Mouse (Mus musculus) v-Abl transformed pro-B cells (cell line): ENCODE data around the gene Tuba1a.
"Not testable (repeated sequence)": the region's sequence is repeated elsewhere in the genome, so short reads cannot be mapped to it uniquely, and the experiment has no call there.

Source experiments
- in situ Hi-C, 2 experiments: fragments of 400-800 bp; cut with MboI; formaldehyde crosslinking; loops; one replicate each; pipeline ENCODE4 v1.15.1; 2025; ENCODE audit not compliant: unreplicated experiment in 2 of 2

Tuba1a gene

DNA sequence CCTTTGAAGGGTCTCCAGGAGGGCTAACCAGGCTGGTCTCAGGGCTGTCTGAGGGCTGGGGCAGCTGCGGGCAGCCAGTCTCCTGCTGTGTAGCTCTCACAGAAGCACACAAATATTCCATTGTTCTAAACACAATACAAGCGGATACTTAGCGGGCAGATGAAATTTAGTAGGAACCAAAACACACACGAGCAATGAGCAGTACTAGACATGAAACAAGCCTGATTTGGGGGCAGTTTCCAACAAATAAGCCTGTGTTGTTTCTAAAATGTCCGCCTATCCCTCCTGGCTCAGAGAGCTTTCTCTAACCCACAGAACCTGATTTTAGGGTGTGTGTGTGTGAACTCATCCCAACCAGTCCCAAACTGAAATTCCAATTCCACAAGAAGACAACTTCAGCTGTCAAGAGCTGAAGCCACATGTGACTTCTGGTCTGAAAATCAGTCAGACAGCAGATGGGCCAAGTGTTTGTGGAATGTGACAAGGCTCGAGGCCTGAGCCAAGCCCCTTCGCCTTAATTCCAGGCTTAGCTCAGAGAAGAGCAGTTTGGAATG is 33.7 kb upstream of the Tuba1a start:
- in situ Hi-C loops = no loop called here

DNA sequence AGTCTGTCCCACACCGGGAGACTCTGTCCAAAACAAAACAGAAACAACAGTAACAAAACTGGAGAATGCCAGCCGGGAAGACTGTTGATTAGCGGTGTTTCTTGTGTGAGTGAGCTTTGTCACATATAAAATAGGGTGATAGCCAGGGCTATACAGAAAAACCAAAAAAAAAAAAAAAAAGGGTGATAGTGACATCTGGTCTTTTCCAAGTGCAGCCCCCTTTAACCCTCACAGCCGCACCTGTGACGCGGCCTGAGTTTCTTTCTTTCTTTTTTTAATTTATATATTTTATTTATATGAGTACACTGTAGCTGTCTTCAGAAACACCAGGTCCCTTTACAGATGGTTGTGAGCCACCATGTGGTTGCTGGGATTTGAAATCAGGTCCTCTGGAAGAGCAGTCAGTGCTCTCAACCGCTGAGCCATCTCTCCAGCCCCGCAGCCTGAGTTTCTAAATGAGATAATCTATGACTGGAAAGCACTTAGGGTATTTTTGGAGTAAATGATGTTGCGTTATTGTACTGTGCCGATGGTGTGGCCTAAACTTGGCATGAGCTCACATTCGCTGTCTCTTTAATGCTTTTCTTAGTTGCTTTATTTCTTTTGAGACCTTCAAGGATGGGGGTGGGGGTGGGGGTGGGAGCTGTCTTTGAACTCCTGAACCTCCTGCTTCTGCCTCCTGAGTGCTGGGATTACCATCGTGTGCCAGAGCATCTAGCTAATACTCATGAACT is 32.6 kb upstream of the Tuba1a start:
- in situ Hi-C loops = no loop called here

DNA sequence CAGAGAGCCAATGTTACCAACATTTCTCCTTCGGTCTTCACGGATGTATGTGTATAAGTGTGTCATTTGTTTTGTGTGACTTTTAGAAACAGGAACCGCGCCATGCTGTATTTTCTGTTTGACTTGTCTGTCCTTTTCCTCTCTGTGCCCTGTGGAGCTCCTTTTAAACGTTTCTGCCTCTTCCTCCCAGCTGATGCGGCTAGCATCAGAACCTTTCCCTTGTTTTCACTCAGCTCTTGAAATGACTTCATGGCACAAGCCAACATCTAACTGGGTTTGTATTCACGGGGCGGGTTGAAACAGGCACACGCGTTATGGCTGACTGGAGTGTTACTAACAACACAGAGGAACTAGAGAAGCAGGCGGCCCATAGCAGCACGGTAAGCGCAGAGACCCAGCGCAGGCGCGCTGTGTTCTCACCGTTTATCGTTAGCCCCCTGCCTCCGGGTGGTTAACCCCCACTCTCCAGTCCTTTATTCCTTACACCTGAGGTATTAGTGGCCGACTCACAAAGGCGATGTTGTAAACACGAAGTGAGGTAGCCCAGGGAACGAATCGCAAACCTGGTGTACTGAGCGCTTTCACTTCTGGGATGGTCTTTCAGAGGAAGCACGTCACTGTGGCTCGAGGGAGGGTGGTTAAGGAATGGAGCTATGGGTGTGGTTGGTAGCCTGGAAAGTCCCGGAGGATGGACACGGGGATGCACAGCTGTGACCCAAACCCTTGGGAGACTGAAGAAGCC is 31.9 kb upstream of the Tuba1a start:
- in situ Hi-C loops = no loop called here

DNA sequence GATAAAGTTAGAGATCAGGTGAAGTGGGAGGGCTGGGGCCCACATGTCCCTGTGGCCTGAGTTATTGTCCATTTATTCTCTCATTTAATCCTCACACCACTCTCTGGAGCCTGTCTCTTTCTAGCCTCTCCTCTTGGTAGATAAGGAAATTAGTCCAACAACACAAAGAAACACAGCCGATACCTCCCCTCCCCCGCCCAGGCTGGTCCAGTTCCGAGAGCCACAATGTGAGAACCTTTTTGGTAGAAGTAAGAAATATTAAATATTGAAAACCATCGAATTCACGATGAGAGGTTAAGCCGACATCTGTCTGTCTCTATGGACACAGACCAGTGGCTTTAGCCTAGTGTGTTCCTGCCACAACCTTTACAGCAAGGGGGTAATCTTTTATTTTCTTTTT is 31.2 kb upstream of the Tuba1a start:
- in situ Hi-C loops = loop anchor here in 1 of 2 experiments (5.0 kb wide), 1 partner anchor 37 kb away; no protein-coding TSS in a partner anchor

DNA sequence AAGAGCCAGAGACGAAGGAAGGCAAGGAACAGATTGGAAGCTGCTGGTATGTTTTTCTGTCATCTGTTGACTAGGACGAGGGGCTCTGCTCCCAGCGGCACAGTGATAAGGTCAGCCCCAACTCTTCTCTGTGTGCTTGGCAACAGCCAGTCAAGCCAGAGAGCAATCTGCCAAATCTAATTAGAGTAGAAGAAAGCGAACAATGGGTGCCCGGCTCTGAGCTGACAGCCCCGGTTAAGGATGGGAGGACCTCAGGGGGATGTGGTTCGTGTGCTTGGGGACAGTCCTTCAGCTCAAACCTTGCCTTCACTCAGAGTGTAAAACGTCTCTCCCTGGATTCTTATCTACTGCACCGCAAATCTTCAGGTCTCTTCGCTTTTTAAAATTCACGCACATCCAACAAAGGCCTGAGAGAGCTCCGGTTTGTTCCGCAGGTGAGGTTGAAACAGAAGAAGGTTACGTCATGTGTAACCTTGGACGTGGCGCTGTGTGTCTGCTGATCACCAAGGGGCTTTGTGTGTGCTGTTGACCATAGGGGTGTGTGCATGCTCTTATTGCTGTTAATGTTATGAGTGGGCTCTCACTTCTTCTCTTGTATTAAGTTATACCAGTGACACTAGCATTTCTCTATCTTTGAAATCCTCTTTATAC is 30.1 kb upstream of the Tuba1a start:
- in situ Hi-C loops = loop anchor here in 1 of 2 experiments (5.0 kb wide), 1 partner anchor 36 kb away; no protein-coding TSS in a partner anchor

DNA sequence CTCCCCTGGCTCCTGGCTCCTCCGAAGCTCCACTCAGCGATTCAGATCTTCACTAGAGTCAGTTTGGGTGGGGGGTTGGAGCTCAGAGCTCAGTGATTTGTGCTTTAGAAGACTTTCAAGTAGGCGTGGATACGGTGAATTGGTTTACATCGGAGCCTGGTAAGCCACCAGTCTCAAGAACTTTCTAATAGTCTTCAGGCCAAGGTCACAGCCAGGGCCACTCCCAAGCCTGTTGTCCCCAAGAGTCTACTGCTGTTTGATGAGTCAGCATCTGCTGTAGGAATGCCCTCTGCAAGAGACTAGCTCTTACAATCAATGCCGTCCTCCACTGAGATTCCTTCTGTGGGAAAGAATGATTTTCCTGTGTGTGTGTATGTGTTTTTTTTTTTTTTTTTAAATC is 28.6 kb upstream of the Tuba1a start:
- in situ Hi-C loops = loop anchor here in 1 of 2 experiments (5.0 kb wide), 1 partner anchor 35 kb away; no protein-coding TSS in a partner anchor

DNA sequence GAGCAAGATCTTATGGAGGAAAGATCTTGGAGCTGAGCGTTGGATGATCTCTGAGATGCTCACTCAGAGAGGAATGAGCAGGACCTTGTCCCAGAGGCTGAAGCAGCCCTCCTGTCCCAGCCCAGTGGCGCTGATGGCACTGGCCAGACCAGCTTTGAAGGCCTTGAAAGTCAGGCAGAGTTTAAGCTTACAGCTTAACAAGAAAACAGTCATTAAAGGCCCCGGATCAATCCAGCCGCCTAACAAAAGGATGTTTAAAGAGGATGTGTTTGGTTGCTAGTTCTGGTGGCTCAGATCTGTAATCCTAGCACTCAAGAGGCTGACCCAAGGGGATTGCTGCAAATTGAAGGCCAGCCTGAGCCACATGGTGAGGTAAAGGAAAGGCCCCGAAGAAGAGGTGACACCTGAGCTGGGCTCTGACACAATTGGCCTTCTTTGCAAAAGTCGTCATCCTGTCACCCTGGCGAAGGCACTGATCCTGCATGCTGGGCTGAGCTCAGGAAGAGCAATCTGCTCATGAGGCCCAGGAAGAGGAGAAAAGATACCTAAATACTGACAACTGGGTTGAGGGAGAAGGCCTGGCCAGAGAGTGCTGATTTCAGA is 26.6 kb upstream of the Tuba1a start:
- in situ Hi-C loops = loop anchor here in 1 of 2 experiments (5.0 kb wide), 1 partner anchor 33 kb away; no protein-coding TSS in a partner anchor

DNA sequence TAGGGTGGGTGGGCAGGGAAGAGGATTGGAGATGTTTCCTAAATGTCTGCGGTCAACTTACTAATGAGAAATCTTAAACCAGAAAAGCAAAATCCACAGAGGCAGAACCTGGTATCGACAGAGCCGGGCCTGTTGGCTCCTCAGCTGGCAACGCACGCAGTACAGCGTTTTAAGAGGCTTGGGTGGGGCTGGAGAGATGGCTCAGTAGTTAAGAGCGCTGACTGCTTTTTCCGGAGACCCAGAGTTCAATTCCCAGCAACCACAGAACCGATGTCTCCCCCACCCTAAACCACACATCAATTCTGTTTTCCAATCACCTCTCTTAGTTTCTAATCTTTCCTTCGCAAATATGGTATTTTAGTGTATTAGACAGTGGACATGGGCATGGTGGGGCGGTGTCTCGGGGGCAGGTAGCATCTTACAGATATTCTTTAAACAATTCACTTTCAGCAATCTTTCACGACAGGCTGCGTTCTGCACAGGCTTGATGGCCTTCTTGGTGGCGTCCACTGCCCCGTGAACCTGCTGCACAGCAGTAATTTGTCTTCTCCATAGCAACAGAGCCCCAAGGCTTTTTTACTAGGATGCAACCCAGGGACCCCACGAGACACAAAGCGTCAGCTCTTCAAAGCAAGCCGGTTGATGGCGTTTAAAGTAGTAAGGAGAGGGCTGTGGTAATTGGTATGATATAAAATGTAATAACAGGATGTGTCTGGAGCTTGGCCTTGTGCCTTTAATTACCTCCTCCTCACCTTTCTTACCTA is 25.1 kb upstream of the Tuba1a start:
- in situ Hi-C loops = no loop called here

DNA sequence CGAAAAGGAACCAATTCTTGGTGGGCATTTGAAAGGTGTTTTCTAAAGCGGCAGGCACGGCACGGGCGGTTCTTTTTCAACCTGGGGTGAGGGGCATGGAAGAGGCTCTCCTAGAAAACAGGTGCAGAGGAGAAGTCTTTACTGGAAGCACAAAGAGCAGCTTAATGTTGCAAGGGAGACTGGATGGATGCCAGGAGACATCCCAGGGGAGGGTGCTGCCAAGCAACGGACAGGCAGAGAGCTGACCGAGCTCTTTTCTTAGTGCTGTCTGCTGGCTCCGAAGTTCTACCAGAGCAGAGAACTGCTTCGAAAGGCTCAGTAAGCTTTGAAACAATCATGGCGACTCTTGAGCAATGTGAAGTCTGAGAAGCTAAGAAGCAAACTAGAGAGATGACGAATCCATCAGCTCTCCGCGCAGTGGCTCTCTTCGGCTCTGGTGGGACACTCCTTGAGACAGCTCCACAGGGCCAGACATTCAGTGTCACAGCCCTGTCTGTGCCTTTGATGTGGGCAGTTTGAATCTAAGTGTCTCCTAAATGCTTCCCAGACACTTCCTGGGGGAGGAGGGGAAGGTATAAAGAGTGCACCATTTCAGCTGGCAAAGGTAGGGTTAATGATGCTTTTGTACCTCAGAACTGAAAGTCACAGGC is 24.4 kb upstream of the Tuba1a start:
- in situ Hi-C loops = no loop called here

DNA sequence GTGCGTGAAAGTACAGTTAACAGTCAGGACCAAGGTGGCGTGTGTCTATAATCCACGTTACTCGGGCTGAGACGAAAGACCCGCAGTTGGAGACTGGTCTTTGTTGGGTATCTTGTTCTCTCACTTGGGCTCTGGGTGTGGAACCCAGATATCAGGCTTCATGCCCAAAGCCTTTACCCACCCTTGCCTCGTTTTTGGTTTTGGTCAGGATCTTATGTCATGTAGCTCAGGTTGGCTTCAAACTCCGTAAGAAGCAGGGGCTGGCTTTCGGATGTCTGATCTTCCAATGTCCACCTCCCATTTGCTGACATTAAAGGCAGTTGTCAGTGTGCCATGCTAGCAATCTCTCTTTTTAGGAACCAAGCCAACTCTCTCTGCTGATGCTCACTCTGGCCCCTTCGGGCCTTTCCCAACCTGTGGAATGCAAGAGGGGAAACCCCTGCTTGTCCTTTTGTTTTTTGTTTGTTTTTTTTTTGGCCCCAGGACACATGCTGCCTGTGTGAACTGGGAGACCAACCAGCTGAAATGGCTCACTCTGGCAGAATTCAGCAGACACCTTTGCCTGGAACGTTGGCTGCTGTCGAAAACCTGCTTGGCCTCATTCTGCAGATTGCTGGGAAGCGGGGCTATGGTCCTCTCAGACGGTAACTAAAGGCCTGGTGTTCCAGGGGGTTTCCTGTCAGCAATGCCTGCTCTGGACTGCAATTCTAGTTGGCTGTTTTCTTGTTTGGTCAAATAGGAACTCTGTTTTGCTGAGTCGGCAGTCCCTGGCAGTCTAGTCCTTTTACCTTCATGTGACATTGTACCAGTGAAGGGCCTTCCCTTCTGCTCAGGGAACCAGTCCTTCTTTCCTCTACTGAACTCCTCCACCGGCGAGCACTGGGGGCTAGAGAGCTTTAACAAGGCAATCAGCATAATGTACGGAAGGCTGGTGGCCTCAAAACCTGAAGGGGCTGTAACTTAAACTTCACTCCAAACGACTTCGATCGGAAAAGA is 23.6 kb upstream of the Tuba1a start:
- in situ Hi-C loops = no loop called here

DNA sequence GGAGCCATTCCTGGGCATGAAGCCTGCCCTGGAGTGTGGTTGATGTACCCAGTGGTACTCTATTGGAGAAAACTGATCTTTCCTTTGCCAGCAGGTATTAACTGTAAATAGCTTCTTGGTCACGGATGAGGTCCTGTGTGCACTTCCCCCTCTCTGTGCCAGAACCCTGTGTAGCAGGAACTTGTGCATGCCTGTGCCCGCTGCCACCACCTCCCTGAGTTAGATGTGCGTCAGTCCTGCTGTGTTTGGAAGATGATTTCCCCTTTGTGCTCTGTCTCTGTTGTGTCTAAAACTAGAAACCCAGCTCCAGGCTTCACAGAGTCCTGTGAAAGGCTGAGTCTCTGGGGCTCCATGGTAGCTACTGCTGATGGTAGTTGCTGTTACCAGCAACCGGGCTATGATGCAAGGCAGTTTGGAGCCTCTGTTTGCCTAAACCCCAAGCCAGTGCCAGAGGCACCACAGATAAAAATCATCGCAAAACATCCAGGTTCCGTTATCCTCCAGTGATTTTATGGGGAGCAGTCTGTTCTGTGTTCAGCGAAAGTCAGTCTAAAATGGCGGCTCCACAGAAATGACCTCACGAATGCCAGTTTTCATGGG is 19.6 kb upstream of the Tuba1a start:
- in situ Hi-C loops = no loop called here

DNA sequence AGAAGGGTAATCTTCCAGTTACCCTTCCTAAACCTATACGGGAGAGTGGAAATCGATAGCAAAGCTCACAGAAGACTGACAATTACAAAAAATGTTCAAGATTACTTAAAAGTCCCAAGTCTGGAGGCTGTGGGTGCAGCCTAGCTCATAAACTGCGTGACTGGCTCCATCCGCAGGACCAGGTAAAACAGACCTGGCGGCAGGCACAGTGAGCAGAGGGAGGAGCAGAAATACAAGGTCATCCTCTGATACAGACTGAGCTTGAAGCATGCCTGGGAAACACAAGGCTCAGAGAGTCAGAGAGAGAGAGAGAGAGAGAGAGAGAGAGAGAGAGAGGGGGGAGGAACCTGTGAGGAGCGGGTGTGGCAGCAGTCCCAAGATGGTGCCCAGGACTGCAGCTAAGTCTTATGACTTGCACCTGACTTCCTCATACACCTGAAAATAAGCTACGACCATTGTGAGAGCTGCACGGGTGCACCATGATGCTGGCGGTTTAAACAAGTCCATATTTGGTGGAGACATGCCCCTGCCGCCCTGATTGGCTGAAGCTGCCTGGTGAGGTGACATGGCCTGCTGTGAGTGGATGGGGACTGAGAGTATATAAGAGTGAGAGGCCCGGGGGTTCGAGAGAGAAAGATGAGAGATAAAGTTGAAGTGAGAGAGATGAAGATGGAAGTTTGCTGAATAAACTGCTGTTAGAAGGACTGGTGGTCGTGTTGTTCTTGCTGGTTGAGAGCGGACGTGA is 18.2 kb upstream of the Tuba1a start:
- in situ Hi-C loops = not testable (repeated sequence)

DNA sequence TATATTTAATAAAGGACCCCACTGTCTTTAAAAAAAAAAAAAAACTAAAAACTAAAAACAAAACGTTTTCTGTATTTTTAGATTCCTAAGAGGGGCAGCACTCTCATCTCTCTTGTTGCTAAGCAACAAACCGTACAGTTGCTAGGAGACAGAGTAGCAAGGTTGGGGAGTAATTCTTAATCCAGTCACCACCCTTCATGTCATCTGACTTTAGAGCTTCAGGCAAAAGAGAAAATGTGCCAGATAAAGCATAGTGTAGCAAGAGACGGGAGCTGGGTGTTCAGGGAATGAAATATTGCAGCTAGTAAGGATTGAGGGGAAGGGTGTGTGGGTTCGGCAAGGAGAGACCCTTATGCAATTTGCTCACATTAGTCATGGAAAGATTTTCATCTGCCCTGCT is 17.6 kb upstream of the Tuba1a start:
- in situ Hi-C loops = no loop called here

DNA sequence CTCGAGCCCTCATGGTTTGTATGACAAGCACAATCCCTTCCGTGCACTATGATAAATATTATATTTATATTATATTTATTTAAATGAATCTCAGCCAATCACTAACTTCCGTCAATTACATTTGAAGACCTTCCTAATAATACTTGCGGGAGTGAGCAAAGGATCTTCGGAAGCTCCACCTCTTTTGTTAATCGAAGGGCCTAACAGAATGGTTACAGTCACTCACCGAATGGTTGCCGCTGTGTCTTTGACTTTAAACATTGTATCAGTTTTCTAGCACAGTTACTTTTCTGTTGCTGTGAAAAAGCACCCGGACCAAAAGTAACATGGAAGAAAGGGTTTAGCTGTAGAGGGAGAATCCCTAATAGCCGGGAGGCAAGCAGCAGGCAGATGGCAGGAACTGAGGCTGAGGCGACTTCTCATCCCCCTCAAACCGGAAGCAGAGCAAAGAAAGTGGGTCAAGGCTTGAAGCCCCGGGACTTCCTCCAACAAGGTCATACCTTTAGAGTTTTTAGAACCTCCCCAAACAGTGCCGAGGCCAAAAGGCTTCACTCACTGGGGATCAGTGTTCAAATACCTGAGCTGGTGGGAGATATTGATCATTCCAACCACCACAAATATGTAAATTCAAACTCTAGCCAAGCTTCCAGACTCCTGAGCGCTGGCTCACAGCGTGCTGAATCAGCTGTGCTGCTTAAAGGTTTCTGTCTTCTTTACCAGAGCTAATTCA is 16.0 kb upstream of the Tuba1a start:
- in situ Hi-C loops = no loop called here

DNA sequence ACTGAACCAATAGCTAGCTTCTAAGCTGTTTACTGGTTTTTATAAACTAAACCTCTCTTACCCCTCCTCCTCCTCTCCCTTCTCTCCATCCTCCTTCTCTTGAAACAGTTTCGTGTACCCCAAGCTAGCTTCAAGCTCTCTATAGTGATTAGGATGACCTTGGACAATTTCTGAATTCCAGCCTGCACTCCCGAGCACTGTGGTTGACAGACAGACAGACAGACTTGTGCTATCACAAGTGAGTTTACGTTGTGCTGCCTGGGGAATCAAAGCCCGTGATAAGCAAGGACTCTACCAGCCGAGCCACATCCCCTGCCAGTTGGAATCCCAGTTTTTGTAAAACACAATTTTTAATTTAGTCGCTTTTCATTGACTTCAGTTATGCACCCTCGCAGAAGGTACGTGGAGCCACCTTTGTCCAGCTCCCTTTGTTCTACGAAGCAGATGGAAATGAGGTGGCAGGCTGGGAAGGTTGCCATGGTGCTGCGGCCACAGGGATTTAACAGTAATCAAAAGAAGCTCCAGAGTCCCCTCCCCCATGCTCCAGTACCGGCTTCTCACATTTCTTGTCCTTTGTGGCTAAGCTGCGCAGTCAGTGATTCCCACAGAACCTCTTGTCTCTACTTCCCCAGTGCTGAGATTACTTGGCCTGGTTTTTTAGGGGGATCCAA is 15.3 kb upstream of the Tuba1a start:
- in situ Hi-C loops = no loop called here

DNA sequence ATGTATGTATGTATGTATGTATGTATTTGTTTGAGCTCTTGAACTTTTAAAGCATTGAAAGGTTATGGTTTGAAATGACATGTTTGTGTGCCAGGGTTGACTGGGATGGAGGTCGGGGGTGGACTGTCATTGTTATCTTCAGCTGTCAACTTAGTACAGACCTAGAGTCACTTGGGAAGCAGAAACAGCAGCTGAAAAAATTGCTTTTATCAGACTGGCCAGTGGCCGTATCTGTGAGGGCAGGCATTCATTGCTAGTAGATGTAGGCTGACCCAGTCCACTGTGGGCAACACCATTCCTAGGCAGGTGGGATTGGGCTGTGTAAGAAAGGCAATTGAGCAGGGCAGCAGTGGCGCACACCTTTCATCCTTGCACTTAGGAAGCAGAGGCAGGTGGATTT is 6.0 kb upstream of the Tuba1a start:
- in situ Hi-C loops = no loop called here
